Mouse (Mus musculus) embryonic fibroblast, embryonic 13.5 days (primary cell): ENCODE data around the gene Iqsec1.

ENCODE experiments used
- CTCF ChIP-seq: IDR thresholded peaks from 2 replicates; pipeline ENCODE4 v1.5.1; 2011; ENCODE audit warnings: mild to moderate bottlenecking, control low read depth, low read length, moderate library complexity, borderline replicate concordance; ENCODE audit not compliant: insufficient read depth
- POLR2A ChIP-seq: IDR thresholded peaks from 2 replicates; pipeline ENCODE4 v1.6.1; 2011; ENCODE audit warnings: low read depth, mild to moderate bottlenecking, control low read depth, low read length, moderate library complexity

- TF ChIP-seq CTCF (no peak), POLR2A (no peak)
Measured at GRCm38 (mm10) chr6:90746331-90746864, 242.1 kb downstream of the Iqsec1 start.
